Mouse (Mus musculus): Measurements from ENCODE around the gene Zfp169. TPM values are rescaled to one million over a fixed set of nuclear protein-coding genes. Genes with fewer than 3 reads are reported as not detected.

Gene Zfp169
- polyA plus RNA-seq (2015; fragmentation: Nextera tagmentation; extraction: Ambion mirVana) = 5.8 and 7.5 TPM in 2 replicates

DNA sequence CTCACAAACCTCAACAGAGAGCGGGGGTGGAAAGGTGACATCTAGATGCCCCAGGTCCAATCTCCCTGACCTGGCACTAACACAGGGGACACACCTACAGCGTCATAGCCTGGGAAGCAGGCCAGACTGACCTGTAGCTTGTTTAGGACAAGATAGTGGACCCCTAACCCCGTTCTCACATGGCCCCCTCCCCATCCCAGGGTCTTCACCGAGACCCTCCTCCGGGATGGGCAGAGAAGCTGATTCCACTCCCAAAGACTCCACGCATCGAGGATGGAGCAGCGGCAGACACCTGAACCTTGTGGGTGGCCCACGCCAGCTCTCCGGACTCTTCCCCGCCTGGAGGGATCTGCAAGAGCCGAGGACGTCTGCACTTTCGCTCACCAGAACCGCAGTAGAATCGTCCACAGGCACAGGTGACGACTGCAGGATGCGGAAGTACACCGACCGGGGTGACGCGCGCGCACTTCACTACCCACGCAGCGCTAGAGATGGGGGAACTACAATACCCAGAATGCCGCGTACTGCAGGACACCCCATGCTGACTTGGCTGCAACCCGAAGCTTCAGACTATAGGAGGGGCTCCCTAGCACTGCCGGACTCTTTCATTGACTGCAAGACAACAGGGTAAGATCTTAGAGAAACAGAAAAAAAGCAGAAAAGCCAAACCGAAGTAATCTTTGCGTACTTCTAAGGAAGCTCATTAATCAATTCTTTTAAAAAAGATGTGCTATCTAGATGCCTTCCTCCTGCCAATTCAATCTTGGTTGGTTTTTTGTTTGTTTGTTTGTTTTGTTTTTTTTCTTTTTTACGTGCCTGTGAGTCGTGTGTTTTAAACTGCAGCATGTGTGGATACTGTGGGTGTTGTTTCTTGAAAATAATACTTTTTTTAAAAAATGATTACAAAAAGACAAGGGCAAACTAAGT lies at the start of gene Zfp169, which contains the start of gene A830005F24Rik:
Gene Zfp169 (minus strand): TSS at position 449 of the 927 bp plus-strand sequence.
Gene A830005F24Rik (plus strand): TSS at position 568 of the 927 bp plus-strand sequence.
- Histone ChIP-seq H3K27me3 (ENCODE audit: control insufficient read depth, insufficient read depth, low read depth, low read length) (no peaks in the 10 kb centered on the region), H3K9me3 (replicated peaks; ENCODE audit: control insufficient read depth, low read length, poor library complexity, severe bottlenecking) (no peaks in the 10 kb centered on the region), H3K4me1 (ENCODE audit: control insufficient read depth, insufficient read depth, low read length) (peaks cover 10% of the 10 kb centered on the region), H3K36me3 (ENCODE audit: control insufficient read depth, insufficient read depth, low read length) (no peaks in the 10 kb centered on the region), H3K4me3 (ENCODE audit: low read depth, low read length) (peak within 1 kb of the TSS; percentile 83), H3K27ac (ENCODE audit: low read length) (peak within 1 kb of the TSS; percentile 74), H3K4me2 (ENCODE audit: low read length) (peak within 1 kb of the TSS; percentile 85), H3K9ac (ENCODE audit: low read depth, low read length) (peak within 1 kb of the TSS; percentile 86)
- 3% methylated on average over 34 of the region's 34 CpGs for WGBS
- peak; percentile 98 for ATAC-seq

DNA sequence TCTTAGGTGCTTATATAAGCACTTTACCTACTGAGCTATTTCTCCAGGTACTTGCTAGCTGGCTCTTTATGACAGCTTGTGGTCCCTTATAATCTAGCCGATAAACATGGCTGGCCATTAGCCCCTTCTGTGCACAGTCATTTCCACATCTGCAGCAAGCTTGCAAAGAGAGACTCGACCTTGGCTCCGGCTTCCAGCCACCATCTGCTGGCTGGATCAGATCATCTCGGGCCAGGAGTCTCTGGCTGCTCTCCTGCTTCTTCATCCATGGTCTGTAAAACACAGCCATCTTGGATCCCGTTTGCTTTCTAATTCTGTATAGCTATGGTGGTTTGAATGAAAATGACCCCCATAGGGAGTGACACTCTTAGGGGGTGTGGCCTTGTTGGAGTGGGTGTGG lies 49.1 kb upstream of the Zfp169 start:
- Histone ChIP-seq H3K27me3 (ENCODE audit: control insufficient read depth, insufficient read depth, low read depth, low read length) (no peaks in the 10 kb centered on the region), H3K4me3 (ENCODE audit: low read depth, low read length) (no peak overlapping the region), H3K36me3 (ENCODE audit: control insufficient read depth, insufficient read depth, low read length) (no peaks in the 10 kb centered on the region), H3K9me3 (replicated peaks; ENCODE audit: control insufficient read depth, low read length, poor library complexity, severe bottlenecking) (no peaks in the 10 kb centered on the region), H3K27ac (ENCODE audit: low read length) (no peak overlapping the region), H3K4me2 (ENCODE audit: low read length) (no peak overlapping the region), H3K4me1 (ENCODE audit: control insufficient read depth, insufficient read depth, low read length) (0 out of 2 replicates have a peak, but pooled peaks cover 5% of the 10 kb centered on the region), H3K9ac (ENCODE audit: low read depth, low read length) (no peak overlapping the region)
- 91% methylated on average over 5 of the region's 5 CpGs for WGBS
- ATAC-seq = no peak

DNA sequence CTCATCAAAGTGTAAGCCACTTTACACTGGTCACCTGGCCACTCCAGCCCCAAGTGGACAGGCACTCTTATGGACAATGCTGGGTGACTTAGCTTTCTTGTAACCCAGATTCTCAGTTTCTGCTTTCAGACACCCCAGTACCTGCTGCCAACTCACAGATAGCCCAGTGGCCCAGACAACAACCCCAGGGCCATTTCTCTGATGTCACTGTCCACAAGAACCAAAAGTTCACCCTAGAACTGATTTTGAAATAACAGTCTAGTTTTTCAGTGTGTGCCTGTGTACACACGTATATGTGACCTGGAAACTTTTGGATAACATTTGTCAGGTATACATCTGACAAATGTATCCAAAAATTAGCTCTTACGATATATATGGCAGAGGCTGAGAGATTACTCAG lies 48.2 kb upstream of the Zfp169 start:
- Histone ChIP-seq H3K9ac (ENCODE audit: low read depth, low read length) (no peak overlapping the region), H3K9me3 (replicated peaks; ENCODE audit: control insufficient read depth, low read length, poor library complexity, severe bottlenecking) (no peaks in the 10 kb centered on the region), H3K4me1 (ENCODE audit: control insufficient read depth, insufficient read depth, low read length) (0 out of 2 replicates have a peak, but pooled peaks cover 5% of the 10 kb centered on the region), H3K4me2 (ENCODE audit: low read length) (no peak overlapping the region), H3K27me3 (ENCODE audit: control insufficient read depth, insufficient read depth, low read depth, low read length) (no peaks in the 10 kb centered on the region), H3K36me3 (ENCODE audit: control insufficient read depth, insufficient read depth, low read length) (no peaks in the 10 kb centered on the region), H3K27ac (ENCODE audit: low read length) (no peak overlapping the region), H3K4me3 (ENCODE audit: low read depth, low read length) (no peak overlapping the region)
- ATAC-seq = no peak
- WGBS = 87% methylated on average over 2 of the region's 2 CpGs

DNA sequence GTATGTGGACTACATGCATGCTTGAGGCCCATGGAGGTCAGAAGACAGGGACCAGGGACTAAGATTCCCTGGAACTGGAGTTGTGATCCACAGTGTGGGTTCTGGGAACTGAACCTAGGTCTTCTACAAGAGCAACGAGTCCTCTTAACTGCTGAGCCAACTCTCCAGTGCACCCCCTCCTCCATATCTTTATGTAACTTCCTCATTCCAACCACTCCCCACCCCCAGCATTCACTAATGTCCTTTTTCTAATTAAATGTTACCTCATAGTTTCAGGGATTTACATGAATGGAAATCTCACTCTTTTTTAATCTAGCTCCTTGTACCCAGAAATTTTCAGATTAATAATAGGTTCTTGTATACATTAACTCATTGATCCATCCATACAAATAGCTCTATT lies 42.7 kb upstream of the Zfp169 start:
- H3K4me3 ChIP-seq (ENCODE audit: low read depth, low read length) = no peak overlapping the region
- H3K9me3 ChIP-seq (replicated peaks; ENCODE audit: control insufficient read depth, low read length, poor library complexity, severe bottlenecking) = no peaks in the 10 kb centered on the region
- H3K4me1 ChIP-seq (ENCODE audit: control insufficient read depth, insufficient read depth, low read length) = no peaks in the 10 kb centered on the region; the same call in 1 of the 2 replicates
- no peaks in the 10 kb centered on the region for H3K27me3 ChIP-seq (ENCODE audit: control insufficient read depth, insufficient read depth, low read depth, low read length)
- H3K36me3 ChIP-seq (ENCODE audit: control insufficient read depth, insufficient read depth, low read length) = no peaks in the 10 kb centered on the region
- H3K9ac ChIP-seq (ENCODE audit: low read depth, low read length) = no peak overlapping the region
- WGBS = 89% methylated on average over 1 of the region's 1 CpGs
- no peak overlapping the region for H3K4me2 ChIP-seq (ENCODE audit: low read length)
- H3K27ac ChIP-seq (ENCODE audit: low read length) = no peak overlapping the region
- no peak for ATAC-seq

DNA sequence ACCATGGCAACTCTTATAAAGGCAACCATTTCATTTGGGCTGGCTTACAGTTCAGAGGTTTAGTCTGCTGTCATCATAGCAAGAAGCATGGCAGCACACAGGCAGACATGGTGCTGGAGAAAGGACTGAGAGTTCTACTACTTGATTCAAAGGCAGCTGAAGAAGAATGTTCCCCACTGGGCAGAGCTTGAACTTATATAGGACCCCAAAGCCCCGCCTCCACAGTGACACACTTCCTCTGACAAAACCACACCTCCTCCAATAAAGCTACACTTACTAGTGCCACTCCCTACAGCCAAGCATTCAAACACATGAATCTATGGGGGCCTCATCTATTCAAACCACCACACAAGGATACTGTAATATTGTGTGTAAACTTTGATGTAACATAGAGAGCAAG lies 41.3 kb upstream of the Zfp169 start:
- H3K4me3 ChIP-seq (ENCODE audit: low read depth, low read length) = no peak overlapping the region
- no peaks in the 10 kb centered on the region for H3K27me3 ChIP-seq (ENCODE audit: control insufficient read depth, insufficient read depth, low read depth, low read length)
- no peaks in the 10 kb centered on the region for H3K36me3 ChIP-seq (ENCODE audit: control insufficient read depth, insufficient read depth, low read length)
- no peaks in the 10 kb centered on the region for H3K9me3 ChIP-seq (replicated peaks; ENCODE audit: control insufficient read depth, low read length, poor library complexity, severe bottlenecking)
- no peak overlapping the region for H3K9ac ChIP-seq (ENCODE audit: low read depth, low read length)
- no peak overlapping the region for H3K4me2 ChIP-seq (ENCODE audit: low read length)
- H3K4me1 ChIP-seq (ENCODE audit: control insufficient read depth, insufficient read depth, low read length) = no peaks in the 10 kb centered on the region; the same call in 1 of the 2 replicates
- 89% methylated on average over 1 of the region's 1 CpGs for WGBS
- no peak overlapping the region for H3K27ac ChIP-seq (ENCODE audit: low read length)
- no peak for ATAC-seq

DNA sequence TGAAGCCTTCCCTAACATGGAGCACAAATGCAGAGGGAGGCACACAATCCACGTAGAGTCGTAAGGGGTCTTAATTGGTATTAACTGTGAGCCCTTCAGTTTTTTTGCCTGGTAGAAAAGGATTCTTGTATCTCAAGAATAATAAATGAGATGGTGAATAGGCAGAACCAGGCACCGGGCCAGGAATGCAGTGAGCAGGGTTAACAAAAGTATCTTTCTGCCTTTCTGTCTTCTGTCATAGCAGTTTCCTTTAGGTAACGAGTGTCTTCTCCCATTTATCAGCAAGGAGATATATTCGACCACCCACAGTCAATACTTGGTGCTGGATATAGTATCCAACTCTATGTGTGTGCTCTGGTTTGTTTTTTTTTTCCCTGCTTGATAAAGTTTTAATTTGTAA lies 40.3 kb upstream of the Zfp169 start:
- H3K4me1 ChIP-seq (ENCODE audit: control insufficient read depth, insufficient read depth, low read length) = no peaks in the 10 kb centered on the region; the same call in 1 of the 2 replicates
- no peak overlapping the region for H3K9ac ChIP-seq (ENCODE audit: low read depth, low read length)
- ATAC-seq = no peak
- no peaks in the 10 kb centered on the region for H3K9me3 ChIP-seq (replicated peaks; ENCODE audit: control insufficient read depth, low read length, poor library complexity, severe bottlenecking)
- H3K27me3 ChIP-seq (ENCODE audit: control insufficient read depth, insufficient read depth, low read depth, low read length) = no peaks in the 10 kb centered on the region
- peak overlapping the region; percentile 83 for H3K27ac ChIP-seq (ENCODE audit: low read length)
- no peak overlapping the region for H3K4me2 ChIP-seq (ENCODE audit: low read length)
- H3K36me3 ChIP-seq (ENCODE audit: control insufficient read depth, insufficient read depth, low read length) = no peaks in the 10 kb centered on the region
- WGBS = 54% methylated on average over 5 of the region's 5 CpGs
- no peak overlapping the region for H3K4me3 ChIP-seq (ENCODE audit: low read depth, low read length)

DNA sequence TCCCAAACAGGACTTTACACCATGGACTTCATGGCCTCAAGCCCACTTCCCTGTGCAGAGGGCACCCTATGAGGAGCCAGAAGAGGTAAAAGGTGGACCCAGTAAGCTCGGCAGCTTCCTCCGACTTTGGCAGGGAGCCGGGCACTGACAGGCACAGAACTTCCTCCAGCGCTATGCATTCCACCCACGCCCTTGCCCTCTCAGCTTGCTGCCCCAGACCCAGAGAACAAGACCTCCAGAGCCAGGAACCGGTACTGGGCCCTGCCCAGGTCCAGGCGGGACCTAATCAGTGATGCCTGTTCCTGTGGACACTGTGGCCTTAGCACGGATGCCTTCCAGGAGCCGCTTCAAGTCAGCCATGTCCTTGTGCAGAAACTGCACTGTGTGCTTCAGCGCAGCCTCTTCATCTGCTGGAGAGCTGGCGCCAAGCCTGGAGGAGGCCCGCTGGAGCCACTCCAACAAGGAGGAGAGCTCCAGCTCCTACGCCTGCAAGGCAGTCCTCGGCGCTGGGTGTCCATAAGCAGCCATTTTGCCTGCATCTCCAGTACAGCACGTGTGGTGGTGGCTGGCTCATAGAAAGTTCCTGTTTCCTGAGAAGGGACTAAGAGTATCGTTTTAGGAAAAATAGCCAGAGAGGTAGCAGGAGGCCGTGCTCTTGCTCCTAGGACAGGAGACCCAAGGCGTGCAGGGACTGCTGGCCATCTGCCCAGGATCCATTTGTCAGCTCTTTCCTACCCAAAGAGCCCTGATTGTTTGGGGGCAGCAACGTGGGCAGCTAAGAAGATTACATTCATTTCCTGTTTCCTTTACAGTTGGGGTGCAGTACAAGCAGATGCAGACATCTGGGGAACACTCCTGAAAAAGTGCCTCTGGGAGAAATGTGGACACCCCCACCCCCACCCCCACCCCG lies 39.2 kb upstream of the Zfp169 start:
- peak overlapping the region; percentile 39 for H3K4me2 ChIP-seq (ENCODE audit: low read length)
- peak overlapping the region; percentile 83 for H3K27ac ChIP-seq (ENCODE audit: low read length)
- peak overlapping the region; percentile 30; the same call in 1 of the 2 replicates for H3K9ac ChIP-seq (ENCODE audit: low read depth, low read length)
- ATAC-seq = peak; percentile 83
- 63% methylated on average over 21 of the region's 21 CpGs for WGBS
- no peaks in the 10 kb centered on the region for H3K36me3 ChIP-seq (ENCODE audit: control insufficient read depth, insufficient read depth, low read length)
- H3K4me3 ChIP-seq (ENCODE audit: low read depth, low read length) = peak overlapping the region; percentile 4
- no peaks in the 10 kb centered on the region; the same call in 1 of the 2 replicates for H3K4me1 ChIP-seq (ENCODE audit: control insufficient read depth, insufficient read depth, low read length)
- no peaks in the 10 kb centered on the region for H3K9me3 ChIP-seq (replicated peaks; ENCODE audit: control insufficient read depth, low read length, poor library complexity, severe bottlenecking)
- H3K27me3 ChIP-seq (ENCODE audit: control insufficient read depth, insufficient read depth, low read depth, low read length) = no peaks in the 10 kb centered on the region

DNA sequence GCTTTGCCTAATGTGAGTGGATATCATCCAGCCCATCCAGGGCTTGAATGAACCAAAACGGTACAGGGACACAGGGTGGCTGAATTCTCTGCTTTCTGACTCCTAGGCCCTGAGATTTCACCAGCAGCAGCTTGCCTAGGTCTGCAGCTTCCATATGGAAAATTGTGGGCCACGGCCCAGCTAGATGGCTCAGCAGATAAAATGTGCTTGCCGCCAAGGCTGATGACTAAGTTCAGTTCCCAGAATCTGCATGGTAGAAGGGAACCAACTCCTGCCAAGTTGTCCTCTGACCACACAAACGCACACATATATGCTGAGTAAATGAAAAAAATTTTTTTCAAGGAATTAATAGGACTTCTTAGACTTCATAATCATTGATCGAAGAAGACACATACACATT lies 35.0 kb upstream of the Zfp169 start:
- 90% methylated on average over 5 of the region's 5 CpGs for WGBS
- Histone ChIP-seq H3K4me2 (ENCODE audit: low read length) (no peak overlapping the region), H3K27me3 (ENCODE audit: control insufficient read depth, insufficient read depth, low read depth, low read length) (no peaks in the 10 kb centered on the region), H3K9ac (ENCODE audit: low read depth, low read length) (no peak overlapping the region), H3K27ac (ENCODE audit: low read length) (no peak overlapping the region), H3K36me3 (ENCODE audit: control insufficient read depth, insufficient read depth, low read length) (no peaks in the 10 kb centered on the region), H3K9me3 (replicated peaks; ENCODE audit: control insufficient read depth, low read length, poor library complexity, severe bottlenecking) (no peaks in the 10 kb centered on the region), H3K4me1 (ENCODE audit: control insufficient read depth, insufficient read depth, low read length) (peaks cover 18% of the 10 kb centered on the region), H3K4me3 (ENCODE audit: low read depth, low read length) (no peak overlapping the region)
- no peak for ATAC-seq

All from midbrain, embryonic 16.5 days (tissue).